Mouse (Mus musculus) spleen, adult 2 months (tissue): Measurements from ENCODE around the gene Bhlha9. TPM values are rescaled to one million over a fixed set of nuclear protein-coding genes. Genes with fewer than 3 reads are reported as not detected.

ENCODE experiments used
- DNase-seq, 2 experiments: peaks; one replicate each; pipeline versions ENCODE4 v3.0.0 to v3.0.0-alpha.2; 2012 to 2021; ENCODE audit warnings: low spot score in 2 of 2, low read depth in 1 of 2
- H3K27ac ChIP-seq: fragments of 200-500 bp; 2 replicates; pipeline ENCODE4 v1.5.1; 2012; ENCODE audit warnings: low read length, inconsistent platforms; ENCODE audit not compliant: insufficient read depth
- H3K27me3 ChIP-seq: fragments of 200-500 bp; 2 replicates; pipeline ENCODE4 v1.6.1; 2012; ENCODE audit warnings: mild to moderate bottlenecking, moderate library complexity, low read length, inconsistent platforms; ENCODE audit not compliant: control insufficient read depth, insufficient read depth
- H3K36me3 ChIP-seq: fragments of 200-500 bp; 2 replicates; pipeline ENCODE4 v1.6.1; 2012; ENCODE audit warnings: mild to moderate bottlenecking, low read length, inconsistent platforms; ENCODE audit not compliant: control insufficient read depth, insufficient read depth
- H3K4me1 ChIP-seq: fragments of 200-500 bp; 2 replicates; pipeline ENCODE4 v1.6.1; 2011; ENCODE audit warnings: inconsistent platforms; ENCODE audit not compliant: control insufficient read depth, insufficient read depth, insufficient read length
- H3K4me3 ChIP-seq: fragments of 200-500 bp; 2 replicates; pipeline ENCODE4 v1.5.1; 2011; ENCODE audit warnings: mild to moderate bottlenecking, inconsistent platforms; ENCODE audit not compliant: insufficient read depth, insufficient read length; ENCODE audit errors: extremely low read depth
- CTCF ChIP-seq: fragments of 200-500 bp; IDR thresholded peaks from 2 replicates; pipeline ENCODE4 v1.5.1; 2011; ENCODE audit warnings: mild to moderate bottlenecking, inconsistent platforms; ENCODE audit not compliant: insufficient read depth, insufficient read length, insufficient replicate concordance; ENCODE audit errors: extremely low read depth
- POLR2A ChIP-seq: fragments of 200-500 bp; IDR thresholded peaks from 2 replicates; pipeline ENCODE4 v1.6.1; 2011; ENCODE audit warnings: low read depth, low read length, inconsistent platforms
- WGBS: fragments of 180-500 bp; shearing (Covaris S2); methylation state at CpG from one replicate; pipeline ENCODE4 v1.1.7; 2018; 5-methylcytosine and 5-hydroxymethylcytosine counted together
- polyA plus RNA-seq: library from polyadenylated mRNA; depleted of rRNA; stranded (reverse); fragments of >200 nt; gene quantifications from 2 replicates; pipeline ENCODE4 v1.2.3, GENCODE M21; 2012; rRNA removed

The Bhlha9 gene
- not detected in 2 replicates for polyA plus RNA-seq

DNA sequence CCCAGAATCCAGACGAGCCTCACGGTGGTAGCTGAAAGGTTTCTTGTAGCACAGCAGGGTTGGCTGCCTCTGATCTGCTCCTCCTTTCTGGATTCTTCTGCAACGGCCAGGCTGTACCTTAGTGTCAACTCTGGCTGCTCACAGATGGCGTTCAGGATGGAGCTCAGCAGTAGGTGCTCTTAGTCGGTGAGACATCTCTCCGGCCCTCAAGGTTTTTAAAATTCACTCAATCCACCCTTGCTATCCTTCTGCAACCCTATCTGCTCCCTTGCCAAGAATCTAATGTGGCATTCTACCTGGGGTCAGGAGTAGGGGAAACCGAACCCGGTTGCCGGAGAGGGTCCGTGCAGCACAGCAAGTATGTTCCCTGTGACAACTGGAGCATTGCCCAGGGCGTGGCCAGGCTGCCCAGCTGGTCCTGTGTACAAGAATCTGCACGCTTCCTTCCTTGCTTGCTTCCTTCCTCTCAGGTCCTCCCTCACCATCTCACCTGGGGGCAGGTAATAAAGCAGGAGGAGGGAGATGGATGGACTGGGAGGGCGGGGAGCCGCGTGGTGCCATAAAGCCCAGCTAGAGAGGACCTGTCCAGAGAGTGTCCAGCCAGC lies at the start of gene Bhlha9:
Bhlha9 (plus strand) TSS at position 600 of the 605 bp plus-strand sequence.
- H3K4me1 ChIP-seq: no peaks in the 10 kb centered on the region
- H3K27me3 ChIP-seq: peaks cover 5% of the 10 kb centered on the region
- no peak within 1 kb of the TSS for H3K4me3 ChIP-seq
- no peak for DNase-seq
- TF ChIP-seq POLR2A (no peak), CTCF (no peak)
- H3K27ac ChIP-seq: no peak within 1 kb of the TSS
- no peaks in the 10 kb centered on the region for H3K36me3 ChIP-seq
- 77% methylated on average over 15 of the region's 15 CpGs for WGBS

- WGBS: under 1% methylated on average over 66 of the region's 66 CpGs
- H3K36me3 ChIP-seq: no peaks in the 10 kb centered on the region
- H3K4me1 ChIP-seq: peaks cover 17% of the 10 kb centered on the region
- TF ChIP-seq POLR2A (no peak), CTCF (no peak)
- DNase-seq: no peak
- H3K27ac ChIP-seq: peak overlapping the region; percentile 28; the same call in 1 of the 2 replicates
- H3K27me3 ChIP-seq: peaks cover 9% of the 10 kb centered on the region
- peak overlapping the region; percentile 58 for H3K4me3 ChIP-seq
Measured at GRCm38 (mm10) chr11:76622566-76623205, 49.6 kb upstream of the Bhlha9 start.

GRCm38 (mm10) chr11:76623206-76623961 lies 48.9 kb upstream of the Bhlha9 start:
- WGBS: 2% methylated on average over 65 of the region's 72 CpGs
- TF ChIP-seq POLR2A (no peak), CTCF (no peak)
- DNase-seq: peak in 1 of 2 experiments; percentile 9
- peaks cover 9% of the 10 kb centered on the region for H3K27me3 ChIP-seq
- H3K36me3 ChIP-seq: no peaks in the 10 kb centered on the region
- peak overlapping the region; percentile 58 for H3K4me3 ChIP-seq
- H3K27ac ChIP-seq: peak overlapping the region; percentile 28; the same call in 1 of the 2 replicates
- peaks cover 17% of the 10 kb centered on the region for H3K4me1 ChIP-seq

- Histone ChIP-seq H3K4me3 (no peak overlapping the region), H3K36me3 (no peaks in the 10 kb centered on the region), H3K27me3 (peaks cover 9% of the 10 kb centered on the region), H3K4me1 (peaks cover 17% of the 10 kb centered on the region), H3K27ac (no peak overlapping the region)
- no peak for DNase-seq
- WGBS: 81% methylated on average over 10 of the region's 10 CpGs
- TF ChIP-seq CTCF: no peak
- no peak for TF ChIP-seq POLR2A
Measured at GRCm38 (mm10) chr11:76624071-76624470, 48.2 kb upstream of the Bhlha9 start.

DNA sequence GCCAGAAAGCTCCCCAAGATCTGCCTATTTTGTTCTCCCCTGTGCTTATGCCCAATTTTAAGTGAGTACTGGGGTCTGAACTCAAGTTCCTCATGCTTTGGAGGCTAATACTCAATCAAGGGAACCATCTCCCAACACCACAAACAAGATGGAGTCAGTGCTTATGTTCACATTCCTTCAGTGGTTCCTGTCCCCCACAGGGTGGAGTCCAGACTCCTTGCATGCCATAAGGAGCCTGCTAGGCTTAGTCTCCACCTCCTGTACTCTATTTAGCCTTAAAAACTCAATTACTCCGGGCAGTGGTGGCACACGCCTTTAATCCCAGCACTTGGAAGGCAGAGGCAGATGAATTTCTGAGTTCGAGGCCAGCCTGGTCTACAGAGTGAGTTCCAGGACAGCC lies 47.4 kb upstream of the Bhlha9 start:
- H3K4me1 ChIP-seq: peaks cover 17% of the 10 kb centered on the region
- peaks cover 9% of the 10 kb centered on the region for H3K27me3 ChIP-seq
- no peak overlapping the region for H3K4me3 ChIP-seq
- 95% methylated on average over 3 of the region's 3 CpGs for WGBS
- no peak overlapping the region for H3K27ac ChIP-seq
- no peaks in the 10 kb centered on the region for H3K36me3 ChIP-seq
- DNase-seq: no peak
- TF ChIP-seq POLR2A (no peak), CTCF (no peak)

GRCm38 (mm10) chr11:76628613-76629012 lies 43.7 kb upstream of the Bhlha9 start:
- Histone ChIP-seq H3K4me1 (peaks cover 2% of the 10 kb centered on the region), H3K27me3 (no peaks in the 10 kb centered on the region), H3K36me3 (no peaks in the 10 kb centered on the region), H3K27ac (no peak overlapping the region), H3K4me3 (no peak overlapping the region)
- 23% methylated on average over 5 of the region's 5 CpGs for WGBS
- TF ChIP-seq CTCF: no peak
- TF ChIP-seq POLR2A: no peak
- no peak for DNase-seq
